Mouse (Mus musculus): ENCODE measurements around the gene Katnal1.

GRCm38 (mm10) chr5:148973019-148973668 lies 44.0 kb upstream of the Katnal1 start:
- TF ChIP-seq CTCF (IDR thresholded peaks at IDR 0.05; ENCODE audit: low read depth) (no peak), EP300 (IDR thresholded peaks at IDR 0.05; ENCODE audit: low read depth) (no peak)
